Mouse (Mus musculus) megakaryocyte progenitor cell, adult 5-6 weeks (primary cell): ENCODE results near the gene Zfp992. TPM values are rescaled to one million over a fixed set of nuclear protein-coding genes. Genes with fewer than 3 reads are reported as not detected.
A peak's percentile ranks its signal among the peaks of the same experiment; 100 is the strongest.
"Not testable (repeated sequence)": the region's sequence is repeated elsewhere in the genome, so short reads cannot be mapped to it uniquely, and the experiment has no call there.

ENCODE experiments used
- ATAC-seq: replicated peaks from 2 replicates; pipeline ENCODE4 v1.8.0; 2016; ENCODE audit warnings: mild to moderate bottlenecking, moderate TSS enrichment, inconsistent platforms; ENCODE audit not compliant: poor library complexity
- total RNA-seq, 2 experiments: library from RNA; stranded (forward) in 1 of 2; stranded (reverse) in 1 of 2; fragments of 157-497, 149-512 nt in 1 of 2; fragments of 200-1000 nt in 1 of 2; gene quantifications; 2 replicates each; pipeline versions ENCODE4 v1.2.3 to v1.2.4; 2015 to 2017

The Zfp992 gene
- total RNA-seq, 2 experiments from 2014 or later: 7.4 to 24.6 TPM

- ATAC-seq: peak; percentile 56
Measured at GRCm38 (mm10) chr4:146474716-146475676, 26.2 kb downstream of the Zfp992 start.

- not testable (repeated sequence) for ATAC-seq
Measured at GRCm38 (mm10) chr4:146476260-146476659, 27.4 kb downstream of the Zfp992 start.

- not testable (repeated sequence) for ATAC-seq
Measured at GRCm38 (mm10) chr4:146476959-146477358, 28.1 kb downstream of the Zfp992 start.

DNA sequence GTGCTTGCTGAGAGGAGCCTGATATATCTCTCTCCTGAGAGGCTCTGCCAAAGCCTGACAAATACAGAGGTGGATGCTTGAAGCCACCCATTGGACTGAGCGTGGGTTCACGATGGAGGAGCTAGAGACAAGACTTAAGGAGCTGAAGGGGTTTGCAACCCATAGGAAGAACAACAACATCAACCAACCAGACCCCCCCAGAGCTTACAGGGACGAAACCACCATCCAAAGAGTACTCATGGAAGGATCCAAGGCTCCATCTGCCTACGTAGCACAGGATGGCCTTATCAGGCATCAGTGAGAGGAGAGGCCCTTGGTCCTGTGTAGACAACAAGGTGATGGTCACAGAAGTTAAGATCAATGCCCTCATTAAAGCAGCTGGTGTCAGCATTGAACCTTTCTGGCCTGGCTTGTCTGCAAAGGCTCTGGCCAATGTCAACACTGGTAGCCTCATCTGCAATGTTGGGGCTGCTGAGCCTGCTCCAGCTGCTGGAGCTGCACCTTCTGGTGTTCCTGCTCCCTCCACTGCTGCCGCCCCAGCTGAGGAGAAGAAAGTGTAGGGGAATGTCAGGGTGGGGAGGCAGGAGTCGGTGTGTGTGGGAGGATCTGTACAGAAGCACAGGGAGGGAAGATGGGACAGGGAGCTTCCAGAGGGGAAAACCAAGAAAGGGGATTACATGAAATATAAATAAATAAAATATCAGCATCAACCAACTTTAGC lies 31.7 kb downstream of the Zfp992 start:
- ATAC-seq: not testable (repeated sequence)

- not testable (repeated sequence) for ATAC-seq
Measured at GRCm38 (mm10) chr4:146482546-146482945, 33.7 kb downstream of the Zfp992 start.

- ATAC-seq: peak; percentile 56
Measured at GRCm38 (mm10) chr4:146483571-146484280, 34.9 kb downstream of the Zfp992 start.

- ATAC-seq: not testable (repeated sequence)
Measured at GRCm38 (mm10) chr4:146484676-146485075, 35.9 kb downstream of the Zfp992 start.

GRCm38 (mm10) chr4:146485183-146485939 lies 36.5 kb downstream of the Zfp992 start:
- ATAC-seq: not testable (repeated sequence)

GRCm38 (mm10) chr4:146486753-146487152 lies 37.9 kb downstream of the Zfp992 start:
- ATAC-seq: not testable (repeated sequence)

DNA sequence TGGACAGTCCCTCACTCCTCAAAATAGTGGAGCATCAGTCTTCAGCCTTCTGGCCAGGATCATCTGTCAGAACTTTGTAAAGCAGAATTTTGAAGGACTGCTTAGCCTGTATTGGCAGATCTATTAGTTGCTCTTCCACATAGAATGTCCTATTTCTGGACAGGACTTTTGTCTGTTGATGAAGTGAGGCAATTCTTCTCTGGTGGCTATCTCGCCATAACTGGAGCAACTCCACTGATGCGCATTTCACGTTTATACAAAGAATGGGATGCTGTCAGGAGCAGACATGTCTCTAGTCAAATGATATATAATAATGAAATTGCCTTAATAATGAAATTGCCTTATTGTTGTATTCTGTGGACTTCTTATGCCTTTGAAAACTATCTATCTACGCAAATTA lies 40.4 kb downstream of the Zfp992 start:
- ATAC-seq: not testable (repeated sequence)

DNA sequence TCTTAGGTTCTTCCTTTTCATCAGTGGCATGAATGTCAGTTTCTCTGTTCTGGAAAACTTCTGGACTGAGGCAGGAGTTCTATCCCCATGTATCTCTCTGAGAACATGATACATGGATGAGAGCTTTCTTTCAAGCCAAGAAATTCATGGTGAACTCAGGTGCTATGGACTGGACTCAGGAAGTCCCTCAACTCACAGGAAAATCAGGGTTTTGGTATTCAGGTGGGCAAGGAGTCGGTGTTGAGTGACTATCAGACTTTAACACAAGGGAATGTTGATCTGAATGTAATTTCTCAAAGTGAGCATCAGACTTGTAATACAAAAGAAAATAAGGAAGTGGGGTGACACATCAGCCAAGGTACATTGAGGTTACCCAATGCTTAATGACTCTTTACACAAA lies 43.2 kb downstream of the Zfp992 start:
- ATAC-seq: not testable (repeated sequence)

GRCm38 (mm10) chr4:146492439-146492838 lies 43.6 kb downstream of the Zfp992 start:
- ATAC-seq: no peak

- no peak for ATAC-seq
Measured at GRCm38 (mm10) chr4:146492851-146493250, 44.0 kb downstream of the Zfp992 start.

GRCm38 (mm10) chr4:146493319-146493907 lies 44.6 kb downstream of the Zfp992 start:
- not testable (repeated sequence) for ATAC-seq

GRCm38 (mm10) chr4:146494980-146495379 lies 46.2 kb downstream of the Zfp992 start:
- 0 out of 2 replicates have a peak, but pooled peaks have one; percentile 11 for ATAC-seq

GRCm38 (mm10) chr4:146497695-146498275 lies 49.0 kb downstream of the Zfp992 start:
- not testable (repeated sequence) for ATAC-seq

DNA sequence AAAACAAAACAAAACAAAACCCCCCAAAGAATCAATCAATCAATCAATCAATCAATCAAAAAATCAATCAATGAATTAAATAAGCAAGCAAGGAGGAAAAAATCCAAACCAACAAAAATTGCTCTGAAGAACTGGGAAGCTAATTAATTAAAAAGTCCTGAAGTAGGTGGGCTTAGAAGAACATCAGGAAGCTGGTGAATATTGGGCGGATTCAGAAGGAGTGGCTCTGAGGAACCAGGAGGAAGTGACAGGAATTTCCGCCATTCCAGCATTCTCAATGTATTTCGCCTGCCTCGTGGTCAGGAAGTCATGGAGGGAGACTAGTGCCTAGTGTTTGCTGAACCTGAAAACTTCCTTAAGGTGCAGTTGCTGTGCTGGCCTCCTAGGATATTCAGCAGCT lies 52.9 kb downstream of the Zfp992 start, which contains the start of gene Zfp981:
TSS of gene Zfp981 (plus strand) at position 301 of the 400 bp plus-strand sequence.
- ATAC-seq: not testable (repeated sequence)

- ATAC-seq: not testable (repeated sequence)
Measured at GRCm38 (mm10) chr4:146509029-146509428, 60.2 kb downstream of the Zfp992 start.

GRCm38 (mm10) chr4:146511871-146512270 lies 63.0 kb downstream of the Zfp992 start:
- ATAC-seq: not testable (repeated sequence)
